Mouse (Mus musculus) CH12.LX (cell line): ENCODE measurements around the gene Trio. TPM values are rescaled to one million over a fixed set of nuclear protein-coding genes. Genes with fewer than 3 reads are reported as not detected.
A peak's percentile ranks its signal among the peaks of the same experiment; 100 is the strongest.

Experiments used
- DNase-seq: peaks from one replicate; pipeline ENCODE4 v3.0.0-alpha.2; 2013; ENCODE audit errors: extremely low read depth
- H3K27ac ChIP-seq: 2 replicates; pipeline ENCODE4 v1.5.1; 2012; ENCODE audit warnings: low read depth, mild to moderate bottlenecking, control low read depth, moderate library complexity; ENCODE audit not compliant: insufficient read depth
- H3K27me3 ChIP-seq: replicated peaks from 2 replicates; pipeline ENCODE3; 2012; ENCODE audit warnings: inconsistent platforms
- H3K36me3 ChIP-seq, 2 experiments: replicated peaks in 1 of 2; 2 replicates each; pipeline versions ENCODE3 to v1.6.1; 2012; ENCODE audit warnings: inconsistent platforms in 1 of 2, low read length in 1 of 2, mild to moderate bottlenecking in 1 of 2, mixed read lengths in 1 of 2, moderate library complexity in 1 of 2; ENCODE audit not compliant: control insufficient read depth in 1 of 2, insufficient read depth in 1 of 2
- H3K4me1 ChIP-seq, 2 experiments: 2 replicates each; pipeline ENCODE4 v1.6.1; 2012; ENCODE audit warnings: inconsistent platforms in 1 of 2, moderate library complexity in 1 of 2; ENCODE audit not compliant: insufficient read depth in 2 of 2, control insufficient read depth in 1 of 2
- H3K4me2 ChIP-seq: 2 replicates; pipeline ENCODE4 v1.6.1; 2012; ENCODE audit warnings: low read depth, mild to moderate bottlenecking, control low read depth; ENCODE audit not compliant: poor library complexity, insufficient read depth, severe bottlenecking
- H3K4me3 ChIP-seq, 3 experiments: fragments of 150-350 bp in 1 of 3; sonication (generic) in 1 of 3; replicated peaks in 1 of 3; 2 replicates each; pipeline versions ENCODE3 to v1.5.1; 2011 to 2012; ENCODE audit warnings: low read depth in 2 of 3, low read length in 2 of 3, mild to moderate bottlenecking in 2 of 3, moderate library complexity in 2 of 3, control low read depth in 1 of 3, improper control_type of control experiment in 1 of 3, inconsistent platforms in 1 of 3, mixed read lengths in 1 of 3; ENCODE audit not compliant: poor library complexity in 1 of 3
- H3K79me2 ChIP-seq: replicated peaks from 2 replicates; pipeline ENCODE4 v1.6.1; 2012; ENCODE audit warnings: mild to moderate bottlenecking, moderate library complexity; ENCODE audit not compliant: control insufficient read depth, poor library complexity, insufficient read depth, severe bottlenecking; ENCODE audit errors: extremely low read depth
- H3K9ac ChIP-seq: 2 replicates; pipeline ENCODE4 v1.6.1; 2012; ENCODE audit warnings: low read depth, mild to moderate bottlenecking, control low read depth, moderate library complexity; ENCODE audit not compliant: insufficient read depth
- H3K9me3 ChIP-seq: replicated peaks from 2 replicates; pipeline ENCODE3; 2012; ENCODE audit warnings: low read length, inconsistent platforms, mixed read lengths
- BHLHE40 ChIP-seq: IDR thresholded peaks from 2 replicates; pipeline ENCODE4 v1.6.1; 2011; ENCODE audit warnings: mild to moderate bottlenecking, low read depth, low read length, improper control_type of control experiment
- CHD1 ChIP-seq: IDR thresholded peaks from 2 replicates; pipeline ENCODE4 v1.6.1; 2012; ENCODE audit warnings: low read depth, low read length, improper control_type of control experiment, inconsistent platforms
- CHD2 ChIP-seq: IDR thresholded peaks from 2 replicates; pipeline ENCODE4 v1.6.1; 2011; ENCODE audit warnings: low read length, improper control_type of control experiment
- E2F4 ChIP-seq: IDR thresholded peaks from 2 replicates; pipeline ENCODE4 v1.6.1; 2011; ENCODE audit warnings: low read depth, low read length, improper control_type of control experiment; ENCODE audit not compliant: insufficient replicate concordance
- ELF1 ChIP-seq: IDR thresholded peaks from 2 replicates; pipeline ENCODE4 v1.6.1; 2014; ENCODE audit warnings: low read depth, mild to moderate bottlenecking, inconsistent platforms, low read length, improper control_type of control experiment
- EP300 ChIP-seq: IDR thresholded peaks from 2 replicates; pipeline ENCODE4 v1.6.1; 2011; ENCODE audit warnings: low read length, improper control_type of control experiment
- ETS1 ChIP-seq: conservative IDR thresholded peaks from 2 replicates; pipeline ENCODE4 v1.6.1; 2012; ENCODE audit warnings: low read depth, mild to moderate bottlenecking, inconsistent platforms, low read length, improper control_type of control experiment, moderate library complexity
- HCFC1 ChIP-seq: IDR thresholded peaks from 2 replicates; pipeline ENCODE4 v1.6.1; 2012; ENCODE audit warnings: low read depth, mild to moderate bottlenecking, inconsistent platforms, low read length, improper control_type of control experiment
- IRF4 ChIP-seq: IDR thresholded peaks from 2 replicates; pipeline ENCODE4 v1.6.1; 2014; ENCODE audit warnings: low read depth, mild to moderate bottlenecking, inconsistent platforms, low read length, improper control_type of control experiment
- JUND ChIP-seq: conservative IDR thresholded peaks from 2 replicates; pipeline ENCODE4 v1.6.1; 2011; ENCODE audit warnings: low read depth, low read length, improper control_type of control experiment
- KAT2A ChIP-seq: IDR thresholded peaks from 2 replicates; pipeline ENCODE4 v1.6.1; 2012; ENCODE audit warnings: low read length, improper control_type of control experiment, inconsistent platforms; ENCODE audit not compliant: insufficient replicate concordance
- MAFK ChIP-seq: IDR thresholded peaks from 2 replicates; pipeline ENCODE4 v1.6.1; 2011; ENCODE audit warnings: low read length, improper control_type of control experiment; ENCODE audit not compliant: insufficient replicate concordance
- MAX ChIP-seq: IDR thresholded peaks from 2 replicates; pipeline ENCODE4 v1.6.1; 2011; ENCODE audit warnings: low read length, improper control_type of control experiment
- MYC ChIP-seq: IDR thresholded peaks from 2 replicates; pipeline ENCODE4 v1.6.1; 2011; ENCODE audit warnings: low read depth, mild to moderate bottlenecking, improper control_type of control experiment, low read length
- NRF1 ChIP-seq: IDR thresholded peaks from 2 replicates; pipeline ENCODE4 v1.6.1; 2014; ENCODE audit warnings: low read depth, mild to moderate bottlenecking, inconsistent platforms, low read length, improper control_type of control experiment, moderate library complexity
- PAX5 ChIP-seq: IDR thresholded peaks from 2 replicates; pipeline ENCODE4 v1.6.1; 2012; ENCODE audit warnings: low read length, inconsistent platforms, mixed read lengths
- POLR2AphosphoS2 ChIP-seq: IDR thresholded peaks from 2 replicates; pipeline ENCODE4 v1.6.1; 2011; ENCODE audit warnings: low read depth, low read length, improper control_type of control experiment
- SIN3A ChIP-seq: IDR thresholded peaks from 2 replicates; pipeline ENCODE4 v1.6.1; 2012; ENCODE audit warnings: low read length, improper control_type of control experiment, inconsistent platforms
- TCF12 ChIP-seq: IDR thresholded peaks from 2 replicates; pipeline ENCODE4 v1.6.1; 2014; ENCODE audit warnings: low read depth, mild to moderate bottlenecking, inconsistent platforms, low read length, improper control_type of control experiment
- USF1 ChIP-seq: IDR thresholded peaks from 2 replicates; pipeline ENCODE4 v1.6.1; 2014; ENCODE audit warnings: low read depth, mild to moderate bottlenecking, inconsistent platforms, low read length, improper control_type of control experiment
- USF2 ChIP-seq: conservative IDR thresholded peaks from 2 replicates; pipeline ENCODE4 v1.6.1; 2011; ENCODE audit warnings: low read depth, low read length, improper control_type of control experiment
- dilution Hi-C: fragments of 300-500 bp; cut with MboI; formaldehyde crosslinking; loops from 2 replicates; pipeline ENCODE4 v1.14.3; 2020; ENCODE audit warnings: low sequenced_read_pairs; ENCODE audit not compliant: extremely low pct_unique_long_range_greater_than_20kb, extremely low pct_ligation_motif_present
- in situ Hi-C: fragments of 300-500 bp; cut with MboI; formaldehyde crosslinking; loops from 3 replicates; pipeline ENCODE4 v1.14.3; 2019; ENCODE audit warnings: low sequenced_read_pairs, low pct_ligation_motif_present, low pct_unique_long_range_greater_than_20kb, mixed read lengths
- polyA plus RNA-seq: library from polyadenylated mRNA; unstranded; fragments of >175 nt; gene quantifications from 2 replicates; pipeline ENCODE4 v1.2.1, GENCODE M21; 2012; ENCODE audit warnings: low read depth; ENCODE audit not compliant: insufficient read length
- total RNA-seq, 2 experiments: library from RNA; depleted of rRNA; stranded (reverse); fragments of 300-350 nt in 1 of 2; fragments of >200 nt in 1 of 2; gene quantifications; 2 replicates each; pipeline ENCODE4 v1.2.3; 2012 to 2014

Gene Trio
- total and polyA plus RNA-seq, 3 experiments = 3.9 to 17.5 (median 4.3) TPM

- Histone ChIP-seq H3K27me3 (no peaks in the 10 kb centered on the region), H3K36me3 (no peaks in the 10 kb centered on the region), H3K27ac (no peak overlapping the region), H3K4me3 (no peak overlapping the region), H3K79me2 (no peaks in the 10 kb centered on the region), H3K4me1 (peaks cover 0 to 15% of the 10 kb centered on the region in 2 experiments; a peak in 2 of 4 replicates), H3K4me2 (no peak overlapping the region), H3K9me3 (peaks cover 11% of the 10 kb centered on the region), H3K9ac (no peak overlapping the region)
- in situ Hi-C loops (no loop called here), dilution Hi-C loops (no loop called here)
- DNase-seq = no peak
- TF ChIP-seq NRF1 (no peak), POLR2AphosphoS2 (no peak), SIN3A (no peak), MAFK (no peak), EP300 (no peak), TCF12 (no peak), PAX5 (no peak), HCFC1 (no peak), CHD2 (no peak), ELF1 (no peak)
Observed at GRCm38 (mm10) chr15:27976366-27976765, 49.3 kb downstream of the Trio start.

DNA sequence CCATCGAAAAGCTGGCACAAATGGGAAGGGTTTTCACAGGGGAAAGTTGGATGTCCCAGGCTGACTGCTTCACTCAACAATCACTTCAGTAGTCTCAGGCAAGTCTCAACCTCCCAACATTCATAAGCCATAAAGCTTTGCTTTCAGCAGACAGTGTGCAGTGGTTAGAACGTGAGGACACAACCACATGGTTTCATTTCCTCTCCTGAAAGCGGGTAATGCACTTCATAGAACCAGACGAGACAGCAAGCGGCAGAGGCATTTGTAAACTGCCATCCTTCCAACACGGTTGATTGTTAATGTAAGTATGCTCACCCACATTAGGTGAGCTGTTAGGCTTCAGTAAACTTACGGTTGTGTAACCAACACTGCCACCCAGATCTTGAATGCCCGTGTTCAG is 51.0 kb downstream of the Trio start:
- no peaks in the 10 kb centered on the region for H3K36me3 ChIP-seq
- peak; percentile 32 for DNase-seq
- H3K79me2 ChIP-seq = no peaks in the 10 kb centered on the region
- dilution Hi-C loops (no loop called here), in situ Hi-C loops (no loop called here)
- peaks cover 11% of the 10 kb centered on the region for H3K9me3 ChIP-seq
- no peaks in the 10 kb centered on the region for H3K27me3 ChIP-seq
- H3K9ac ChIP-seq = no peak overlapping the region
- H3K4me1 ChIP-seq = peaks cover 0 to 10% of the 10 kb centered on the region in 2 experiments; a peak in 2 of 4 replicates
- no peak overlapping the region for H3K4me2 ChIP-seq
- no peak overlapping the region for H3K27ac ChIP-seq
- no peak overlapping the region for H3K4me3 ChIP-seq
- TF ChIP-seq EP300 = no peak; the same call in 1 of the 2 replicates
- TF ChIP-seq ELF1 = no peak
- no peak for TF ChIP-seq MAX
- no peak for TF ChIP-seq E2F4
- TF ChIP-seq JUND = no peak
- no peak for TF ChIP-seq SIN3A
- TF ChIP-seq BHLHE40 = peak; percentile 77
- TF ChIP-seq USF1 = no peak
- TF ChIP-seq CHD1 = no peak
- peak; percentile 28; the same call in 1 of the 2 replicates for TF ChIP-seq IRF4
- TF ChIP-seq ETS1 = no peak
- no peak for TF ChIP-seq USF2
- TF ChIP-seq MAFK = no peak
- TF ChIP-seq MYC = no peak
- no peak for TF ChIP-seq NRF1
- no peak for TF ChIP-seq KAT2A
- TF ChIP-seq POLR2AphosphoS2 = no peak
